Mouse (Mus musculus) cerebellum, postnatal 4 days (tissue): ENCODE data around the gene Cask.
A peak's percentile ranks its signal among the peaks of the same experiment; 100 is the strongest.

Experiments used
- DNase-seq, 2 experiments: peaks; one replicate each; pipeline ENCODE4 v3.0.0; 2022; ENCODE audit warnings: low spot score in 2 of 2, mixed read lengths in 1 of 2

The Cask gene

GRCm38 (mm10) chrX:13720296-13720829 lies 130.8 kb downstream of the Cask start:
- no peak for DNase-seq

- DNase-seq = no peak
These were observed 132.9 kb downstream of the Cask start for GRCm38 (mm10) chrX:13718283-13718682.

GRCm38 (mm10) chrX:13716796-13717569 lies 134.2 kb downstream of the Cask start:
- DNase-seq = no peak

DNA sequence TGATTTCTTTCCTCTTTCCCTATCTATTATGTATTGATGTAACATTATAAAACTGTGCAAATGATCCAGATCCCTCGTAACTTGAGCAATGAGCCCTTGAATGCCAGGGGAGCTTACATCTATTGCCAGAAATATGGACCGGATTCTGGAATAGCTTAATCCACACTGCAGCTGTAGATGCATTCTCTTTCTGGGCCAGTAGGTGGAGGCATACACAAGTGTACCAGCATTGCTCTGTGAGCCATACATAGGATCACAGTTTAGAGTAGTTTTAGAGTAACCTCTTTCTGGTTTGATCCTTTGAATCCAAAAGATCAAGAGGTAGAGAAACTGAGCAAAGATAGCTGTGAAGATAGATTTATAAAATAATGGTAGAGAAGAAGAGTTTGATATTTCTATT lies 141.0 kb downstream of the Cask start:
- peak in 1 of 2 experiments; percentile 63 for DNase-seq

DNA sequence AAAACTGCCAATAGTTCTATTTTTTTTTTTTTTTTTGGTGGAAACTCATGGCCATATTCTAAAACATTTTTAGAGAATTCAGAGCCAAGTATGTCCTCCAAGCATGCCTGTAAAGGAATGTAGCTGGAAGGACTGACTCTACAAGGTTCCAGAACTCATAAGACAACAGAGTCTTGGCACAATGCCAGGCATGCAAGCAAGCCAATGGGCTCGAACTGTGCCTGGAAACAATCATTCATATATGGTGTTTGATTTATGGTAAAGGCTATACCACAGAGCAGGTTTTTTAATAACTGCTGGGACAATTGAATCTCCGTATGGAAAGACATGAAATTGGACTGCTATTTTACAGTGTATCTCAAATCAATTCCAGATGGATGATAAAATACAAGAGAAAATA lies 146.1 kb downstream of the Cask start:
- no peak for DNase-seq

GRCm38 (mm10) chrX:13700681-13701080 lies 150.5 kb downstream of the Cask start:
- DNase-seq = no peak

DNA sequence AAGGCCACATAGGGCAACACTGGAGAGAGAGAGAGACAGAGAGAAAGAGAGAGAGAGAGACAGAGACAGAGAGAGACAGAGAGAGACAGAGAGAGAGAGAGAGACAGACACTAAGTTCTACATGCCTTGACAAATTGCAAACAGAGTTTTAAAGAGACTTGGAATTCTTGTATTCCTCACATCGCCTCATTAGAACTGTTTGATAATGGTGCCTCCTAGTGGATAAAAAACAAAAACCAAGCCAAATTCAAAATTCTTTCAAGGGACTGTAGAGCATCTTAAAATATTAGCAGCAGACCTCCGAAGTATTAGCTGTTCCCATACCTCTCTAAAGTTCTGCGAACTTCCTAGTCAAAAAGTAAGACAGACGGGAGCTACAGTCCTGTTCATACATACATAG lies 159.3 kb downstream of the Cask start:
- no peak for DNase-seq

DNA sequence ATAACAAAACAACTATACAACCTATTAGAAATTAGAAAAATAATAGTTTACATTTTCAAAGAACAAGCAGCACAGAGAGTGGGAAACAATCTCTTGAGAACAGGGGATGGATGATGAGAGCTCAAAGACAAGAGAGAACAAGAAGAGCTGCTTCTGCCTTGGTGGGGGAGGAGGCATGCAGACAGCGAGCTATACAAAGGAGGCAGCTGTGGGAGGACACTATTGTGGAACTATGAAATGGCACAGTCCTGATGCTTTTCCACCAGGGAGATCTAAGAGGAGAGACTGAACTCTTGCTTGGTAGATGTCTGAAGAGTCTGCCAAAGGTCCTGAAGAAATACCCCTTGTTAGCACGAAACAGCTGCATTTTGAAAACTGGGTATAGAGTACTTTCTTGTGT lies 162.8 kb downstream of the Cask start:
- DNase-seq = no peak

GRCm38 (mm10) chrX:13686589-13686988 lies 164.6 kb downstream of the Cask start:
- no peak for DNase-seq

DNA sequence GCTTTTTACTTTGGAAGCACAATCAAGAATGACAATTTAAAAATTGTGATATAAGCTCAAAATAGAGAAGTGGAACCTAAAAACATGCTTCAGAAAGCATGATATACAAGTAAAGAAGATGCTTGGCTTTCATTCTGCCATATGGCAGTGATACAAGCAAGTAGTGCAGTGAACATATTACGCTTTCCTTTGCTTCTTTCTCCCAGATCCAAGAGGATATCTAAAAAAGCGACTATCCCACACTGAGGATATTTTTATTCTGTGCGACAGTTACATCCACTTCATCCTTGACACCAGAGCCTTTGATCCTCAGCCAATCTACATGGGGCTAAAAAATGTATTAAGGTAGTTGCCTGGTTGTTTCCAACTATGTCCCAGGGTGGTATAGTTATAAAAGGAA lies 169.4 kb downstream of the Cask start:
- DNase-seq = no peak

GRCm38 (mm10) chrX:13673001-13673400 lies 178.2 kb downstream of the Cask start:
- no peak for DNase-seq

- DNase-seq = no peak
These were observed 180.8 kb downstream of the Cask start for GRCm38 (mm10) chrX:13670342-13670741.

- no peak for DNase-seq
These were observed 182.3 kb downstream of the Cask start for GRCm38 (mm10) chrX:13668867-13669266.

DNA sequence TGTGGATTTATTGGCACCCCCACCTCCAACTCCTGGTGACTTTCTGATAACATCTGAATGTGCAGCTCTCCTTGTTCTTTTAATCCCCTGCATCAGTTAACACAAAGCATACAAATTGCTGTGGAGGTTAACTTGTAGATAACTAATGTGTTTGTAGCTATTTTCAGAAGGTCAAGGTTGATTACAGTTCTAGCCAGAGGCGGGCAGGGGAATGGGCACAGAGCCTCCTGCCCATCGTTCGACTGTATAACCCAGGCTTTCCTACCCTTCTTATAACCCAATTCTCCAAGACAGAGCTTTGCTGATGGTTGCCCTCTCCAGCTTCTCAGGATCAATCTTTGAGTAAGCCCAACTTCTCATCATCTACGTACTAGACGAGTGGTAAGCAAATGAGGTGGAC lies 190.1 kb downstream of the Cask start, which contains the start of gene Gpr82:
TSS of gene Gpr82 (plus strand) at position 301 of the 400 bp plus-strand sequence.
- no peak for DNase-seq

- no peak for DNase-seq
These were observed 191.8 kb downstream of the Cask start for GRCm38 (mm10) chrX:13659201-13659890.

- no peak for DNase-seq
These were observed 192.5 kb downstream of the Cask start for GRCm38 (mm10) chrX:13658616-13659140.

- peak in 1 of 2 experiments; percentile 42 for DNase-seq
These were observed 194.4 kb downstream of the Cask start for GRCm38 (mm10) chrX:13656721-13657120.

DNA sequence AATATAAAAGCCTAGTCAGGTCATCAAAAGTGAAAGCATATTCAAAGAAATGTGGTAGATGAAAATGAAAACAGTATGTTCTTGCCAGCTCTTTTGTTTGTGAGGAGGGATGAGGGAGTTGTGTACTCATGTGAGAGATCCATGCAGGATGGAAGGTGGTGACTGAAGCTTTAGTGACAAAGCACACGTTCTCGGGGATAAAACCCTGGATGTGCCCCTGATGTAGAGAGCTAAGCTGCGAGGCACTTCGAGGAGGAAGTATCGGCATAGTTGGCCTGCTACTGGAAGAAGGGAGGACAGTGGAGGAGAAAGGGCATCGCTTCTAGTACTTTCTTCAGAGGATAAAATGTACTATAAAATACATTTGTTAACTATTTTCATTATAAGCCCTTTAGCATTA lies 195.3 kb downstream of the Cask start:
- DNase-seq = no peak

- no peak for DNase-seq
These were observed 196.2 kb downstream of the Cask start for GRCm38 (mm10) chrX:13655005-13655421.

GRCm38 (mm10) chrX:13652291-13652690 lies 198.9 kb downstream of the Cask start:
- no peak for DNase-seq

GRCm38 (mm10) chrX:13651889-13652288 lies 199.3 kb downstream of the Cask start:
- no peak for DNase-seq

GRCm38 (mm10) chrX:13638894-13639293 lies 212.3 kb downstream of the Cask start:
- no peak for DNase-seq

- DNase-seq = no peak
These were observed 214.8 kb downstream of the Cask start for GRCm38 (mm10) chrX:13636398-13636797.
